ENCODE assay signal across 8 mouse cellular contexts in genomic region chr1:90153787-90154186, GRCm38 (mm10). TPM values are rescaled to one million over a fixed set of nuclear protein-coding genes. Genes with fewer than 3 reads are reported as not detected.
DNase-seq lines count a peak whose midpoint lies in the region; ATAC-seq and TF ChIP-seq lines count a peak whose summit lies in the region.

No protein-coding gene starts in this region.

- H3K4me3 ChIP-seq in kidney, embryonic 15.5 days (replicated peaks): peak overlapping the region; percentile 22
- peak overlapping the region; percentile 14 for H3K4me3 ChIP-seq in embryonic facial prominence, embryonic 14.5 days (ENCODE audit: low read depth, low read length)
- no peak overlapping the region for H3K4me3 ChIP-seq in intestine, embryonic 14.5 days (ENCODE audit: low read depth, low read length)
- H3K4me3 ChIP-seq in myocyte: no peak overlapping the region

- 0 out of 2 replicates have a peak, but pooled peaks cover 9% of the 10 kb centered on the region for H3K27me3 ChIP-seq in kidney, embryonic 15.5 days
- no peaks in the 10 kb centered on the region for H3K27me3 ChIP-seq in embryonic facial prominence, embryonic 14.5 days (replicated peaks; ENCODE audit: control insufficient read depth, insufficient read depth, low read length)
- H3K27me3 ChIP-seq in intestine, embryonic 14.5 days (replicated peaks; ENCODE audit: control insufficient read depth, insufficient read depth, low read length): no peaks in the 10 kb centered on the region
- no peaks in the 10 kb centered on the region for H3K27me3 ChIP-seq in myocyte (ENCODE audit: control insufficient read depth, insufficient read depth, insufficient read length)

- TF ChIP-seq POLR2A in myocyte (IDR thresholded peaks at IDR 0.05; ENCODE audit: insufficient read length, low read depth): no peak

- H3ac ChIP-seq in myocyte (ENCODE audit: control insufficient read depth, insufficient read length): no peak overlapping the region

- no peak for DNase-seq in kidney, postnatal 14 days
- no peak for DNase-seq in embryonic facial prominence, embryonic 14.5 days (ENCODE audit: low spot score)
- no peak for DNase-seq in intestine, embryonic 14.5 days (ENCODE audit: low spot score)
- DNase-seq in right cerebral cortex, postnatal 14 days: no peak
- DNase-seq in adrenal gland, adult (ENCODE audit: inconsistent age in 2 of 2, low spot score in 1 of 2): no peak

- no peaks in the 10 kb centered on the region for H3K36me3 ChIP-seq in kidney, embryonic 15.5 days
- no peaks in the 10 kb centered on the region for H3K36me3 ChIP-seq in embryonic facial prominence, embryonic 14.5 days (ENCODE audit: control insufficient read depth, insufficient read depth, low read length)
- H3K36me3 ChIP-seq in intestine, embryonic 14.5 days (ENCODE audit: control insufficient read depth, insufficient read depth, low read length): no peaks in the 10 kb centered on the region
- H3K36me3 ChIP-seq in myocyte (ENCODE audit: control insufficient read depth, insufficient read depth): no peaks in the 10 kb centered on the region

- H3K4me1 ChIP-seq in kidney, embryonic 15.5 days: peaks cover 25% of the 10 kb centered on the region
- peaks cover 19% of the 10 kb centered on the region for H3K4me1 ChIP-seq in embryonic facial prominence, embryonic 14.5 days (ENCODE audit: control insufficient read depth, insufficient read depth, low read length)
- H3K4me1 ChIP-seq in intestine, embryonic 14.5 days (replicated peaks; ENCODE audit: control insufficient read depth, insufficient read depth, low read length): peaks cover 12% of the 10 kb centered on the region

- H3K27ac ChIP-seq in kidney, embryonic 15.5 days: peak overlapping the region; percentile 58
- H3K27ac ChIP-seq in embryonic facial prominence, embryonic 14.5 days (replicated peaks; ENCODE audit: low read depth, low read length): peak overlapping the region; percentile 76
- H3K27ac ChIP-seq in intestine, embryonic 14.5 days (ENCODE audit: low read depth): peak overlapping the region; percentile 81

- H3K9me3 ChIP-seq in kidney, embryonic 15.5 days (replicated peaks): no peaks in the 10 kb centered on the region
- no peaks in the 10 kb centered on the region for H3K9me3 ChIP-seq in embryonic facial prominence, embryonic 14.5 days (ENCODE audit: control insufficient read depth, low read length)
- H3K9me3 ChIP-seq in intestine, embryonic 14.5 days (ENCODE audit: control insufficient read depth, low read length): no peaks in the 10 kb centered on the region

- H3K9ac ChIP-seq in kidney, embryonic 15.5 days: no peak overlapping the region
- H3K9ac ChIP-seq in embryonic facial prominence, embryonic 14.5 days (ENCODE audit: low read depth, low read length): peak overlapping the region; percentile 16
- peak overlapping the region; percentile 5; the same call in 1 of the 2 replicates for H3K9ac ChIP-seq in intestine, embryonic 14.5 days (ENCODE audit: low read length)

- no peaks in the 10 kb centered on the region for H3K79me2 ChIP-seq in myocyte (ENCODE audit: control insufficient read depth, insufficient read depth)

- 9% methylated on average over 6 of the region's 6 CpGs for WGBS in kidney, embryonic 15.5 days
- WGBS in embryonic facial prominence, embryonic 14.5 days: 10% methylated on average over 6 of the region's 6 CpGs
- 14% methylated on average over 6 of the region's 6 CpGs for WGBS in intestine, embryonic 14.5 days

- H3K4me2 ChIP-seq in kidney, embryonic 15.5 days: peak overlapping the region; percentile 56
- H3K4me2 ChIP-seq in embryonic facial prominence, embryonic 14.5 days (ENCODE audit: low read depth, low read length): peak overlapping the region; percentile 42
- H3K4me2 ChIP-seq in intestine, embryonic 14.5 days (ENCODE audit: low read length): peak overlapping the region; percentile 39
- peak overlapping the region; percentile 62 for H3K4me2 ChIP-seq in myocyte (ENCODE audit: low read depth)

- 0 out of 2 replicates have a peak, but pooled peaks have one; percentile 47 for ATAC-seq in kidney, embryonic 15.5 days (replicated peaks; ENCODE audit: low FRiP score)
- ATAC-seq in embryonic facial prominence, embryonic 14.5 days (ENCODE audit: low read depth): 0 out of 2 replicates have a peak, but pooled peaks have one; percentile 20
- peak; percentile 34; the same call in 1 of the 2 replicates for ATAC-seq in intestine, embryonic 14.5 days (replicated peaks; ENCODE audit: low FRiP score, low TSS enrichment, low read depth)
- no peak for ATAC-seq in erythroid progenitor cell, adult 5-6 weeks (replicated peaks; ENCODE audit: low FRiP score, poor library complexity, severe bottlenecking)

TF ChIP-seq in myocyte, 11 proteins besides CTCF, POLR2A, EP300 and RAD21:
- TF ChIP-seq REST (IDR thresholded peaks at IDR 0.05; ENCODE audit: insufficient read depth, insufficient read length): no peak
- TF ChIP-seq MYOD1 (IDR thresholded peaks at IDR 0.05; ENCODE audit: control insufficient read depth in 1 of 3, insufficient read length in 2 of 3, low read depth in 2 of 3): no peak
- no peak for TF ChIP-seq SRF (IDR thresholded peaks at IDR 0.05; ENCODE audit: control insufficient read depth, insufficient read length, low read depth)
- no peak for TF ChIP-seq CEBPB (IDR thresholded peaks at IDR 0.05; ENCODE audit: insufficient read depth, poor library complexity, severe bottlenecking)
- no peak for TF ChIP-seq USF1 (IDR thresholded peaks at IDR 0.05; ENCODE audit: low read depth)
TF ChIP-seq in myocyte: peak in this region for 0.

RNA-seq across cellular contexts. Expression of gene Iqca, which starts 0.6 kb away (rescaled TPM):
- polyA plus RNA-seq in kidney, embryonic 15.5 days (2015; fragmentation: Nextera tagmentation; extraction: Ambion mirVana): 0.14 and 0.17 TPM in 2 replicates
- 0.73 and 1.8 TPM in 2 replicates for polyA plus RNA-seq in embryonic facial prominence, embryonic 14.5 days (2014; fragmentation: Nextera tagmentation; extraction: Ambion mirVana)
- 0.22 and 0.51 TPM in 2 replicates for polyA plus RNA-seq in intestine, embryonic 14.5 days (2014; fragmentation: Nextera tagmentation; extraction: Ambion mirVana)
- 0.02 TPM for polyA plus RNA-seq in myocyte (2012; fragmentation: generic; extraction: Trizol)
- total RNA-seq in erythroid progenitor cell, adult 5-6 weeks (2015; ENCODE audit: low replicate concordance): not detected in 2 replicates
- total RNA-seq in erythroid progenitor cell, adult 5-6 weeks (2017; ENCODE audit: low replicate concordance): not detected in 2 replicates

RNA-seq across cellular contexts. Expression of gene Ackr3, which starts 50.0 kb away (rescaled TPM):
- 42.9 and 46.8 TPM in 2 replicates for polyA plus RNA-seq in kidney, embryonic 15.5 days (2015; fragmentation: Nextera tagmentation; extraction: Ambion mirVana)
- polyA plus RNA-seq in embryonic facial prominence, embryonic 14.5 days (2014; fragmentation: Nextera tagmentation; extraction: Ambion mirVana): 27.0 and 32.2 TPM in 2 replicates
- 19.4 and 19.9 TPM in 2 replicates for polyA plus RNA-seq in intestine, embryonic 14.5 days (2014; fragmentation: Nextera tagmentation; extraction: Ambion mirVana)
- polyA plus RNA-seq in myocyte (2012; fragmentation: generic; extraction: Trizol): 10.8 TPM
- 1.1 TPM in 1 of 2 replicates, not detected in the other for total RNA-seq in erythroid progenitor cell, adult 5-6 weeks (2015; ENCODE audit: low replicate concordance)
- total RNA-seq in erythroid progenitor cell, adult 5-6 weeks (2017; ENCODE audit: low replicate concordance): not detected in 2 replicates

Comparison
In these comparisons a context has a peak if more than half of its experiments do, and no peak if none do; other contexts are left out.
1. H3K4me3 ChIP-seq: peak in kidney, embryonic 15.5 days (single experiment) and embryonic facial prominence, embryonic 14.5 days (single experiment); none in intestine, embryonic 14.5 days (single experiment) and myocyte (single experiment).
2. Peak in every context shown above with its lines, with median percentiles within 50 percentile points of each other: H3K27ac ChIP-seq and H3K4me2 ChIP-seq.